Mouse (Mus musculus) testis, adult 2 months (tissue): ENCODE data around the gene Prg3. TPM values are rescaled to one million over a fixed set of nuclear protein-coding genes. Genes with fewer than 3 reads are reported as not detected.

ENCODE experiments used
- H3K27ac ChIP-seq: fragments of 200-500 bp; 2 replicates; pipeline ENCODE4 v1.5.1; 2012; ENCODE audit warnings: low read depth, low read length; ENCODE audit not compliant: control insufficient read depth, insufficient read depth
- H3K27me3 ChIP-seq: fragments of 200-500 bp; 2 replicates; pipeline ENCODE4 v1.6.1; 2012; ENCODE audit warnings: mild to moderate bottlenecking, low read length, moderate library complexity; ENCODE audit not compliant: control insufficient read depth, insufficient read depth
- H3K36me3 ChIP-seq: fragments of 200-500 bp; 2 replicates; pipeline ENCODE4 v1.6.1; 2012; ENCODE audit warnings: mild to moderate bottlenecking, low read length; ENCODE audit not compliant: control insufficient read depth, insufficient read depth
- H3K4me1 ChIP-seq: fragments of 200-500 bp; 2 replicates; pipeline ENCODE4 v1.6.1; 2012; ENCODE audit warnings: low read length; ENCODE audit not compliant: control insufficient read depth, insufficient read depth
- H3K4me3 ChIP-seq: fragments of 200-500 bp; 2 replicates; pipeline ENCODE4 v1.5.1; 2012; ENCODE audit warnings: low read depth, mild to moderate bottlenecking, low read length, moderate library complexity, mixed read lengths; ENCODE audit not compliant: control insufficient read depth
- CTCF ChIP-seq: fragments of 200-500 bp; IDR thresholded peaks from 2 replicates; pipeline ENCODE4 v1.5.1; 2012; ENCODE audit warnings: low read depth, mild to moderate bottlenecking, inconsistent platforms, low read length, moderate library complexity; ENCODE audit not compliant: control insufficient read depth, insufficient read depth, insufficient replicate concordance
- POLR2A ChIP-seq: fragments of 200-500 bp; IDR thresholded peaks from 2 replicates; pipeline ENCODE4 v1.6.1; 2012; ENCODE audit warnings: low read depth, mild to moderate bottlenecking, inconsistent platforms, low read length, moderate library complexity; ENCODE audit not compliant: control insufficient read depth
- polyA plus RNA-seq: library from polyadenylated mRNA; depleted of rRNA; stranded (reverse); fragments of >200 nt; gene quantifications from 2 replicates; pipeline ENCODE4 v1.2.3, GENCODE M21; 2012

The Prg3 gene
- polyA plus RNA-seq, 1 experiment = not detected

DNA sequence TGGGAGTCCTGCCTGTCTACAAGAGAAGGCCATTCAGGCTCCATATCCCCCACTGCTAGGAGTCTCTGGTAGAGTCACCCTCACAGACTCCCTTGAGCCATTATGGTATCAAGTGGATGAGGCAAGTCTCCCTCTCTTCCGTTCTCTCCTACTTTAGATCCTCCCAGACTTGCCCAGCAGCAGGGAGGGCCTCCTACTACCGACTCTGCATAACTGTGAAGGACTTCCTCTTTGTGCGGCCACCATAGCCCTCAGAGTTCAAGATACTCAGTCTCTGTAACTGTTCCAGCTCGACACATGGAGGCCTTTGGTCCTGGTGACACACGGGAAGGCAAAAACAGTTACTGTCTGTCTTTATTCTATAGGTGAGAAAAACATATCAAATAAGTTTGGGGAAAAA is 39.3 kb downstream of the Prg3 start:
- Histone ChIP-seq H3K4me3 (no peak overlapping the region), H3K4me1 (no peaks in the 10 kb centered on the region), H3K27ac (no peak overlapping the region), H3K36me3 (no peaks in the 10 kb centered on the region), H3K27me3 (no peaks in the 10 kb centered on the region)
- TF ChIP-seq POLR2A = no peak
- no peak for TF ChIP-seq CTCF

DNA sequence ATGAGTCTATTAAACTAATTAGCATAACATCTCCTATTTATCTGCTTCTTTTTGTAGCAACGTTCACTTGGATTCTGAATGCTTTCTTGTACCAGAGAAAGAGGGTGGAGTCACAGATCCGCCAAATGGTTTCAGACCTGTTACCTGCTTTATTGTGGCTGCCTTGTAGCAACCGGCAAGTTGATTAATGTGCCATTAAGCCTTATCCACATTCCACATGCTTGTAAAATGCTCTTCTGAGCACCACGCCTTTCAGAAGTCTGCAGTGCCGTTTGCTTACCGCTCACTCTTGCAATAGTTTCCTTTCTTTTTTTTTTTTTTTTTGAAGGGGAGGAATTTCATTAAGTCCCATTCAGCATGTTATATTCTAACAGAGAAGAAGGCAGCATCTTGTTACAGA is 41.9 kb downstream of the Prg3 start:
- no peak overlapping the region for H3K27ac ChIP-seq

DNA sequence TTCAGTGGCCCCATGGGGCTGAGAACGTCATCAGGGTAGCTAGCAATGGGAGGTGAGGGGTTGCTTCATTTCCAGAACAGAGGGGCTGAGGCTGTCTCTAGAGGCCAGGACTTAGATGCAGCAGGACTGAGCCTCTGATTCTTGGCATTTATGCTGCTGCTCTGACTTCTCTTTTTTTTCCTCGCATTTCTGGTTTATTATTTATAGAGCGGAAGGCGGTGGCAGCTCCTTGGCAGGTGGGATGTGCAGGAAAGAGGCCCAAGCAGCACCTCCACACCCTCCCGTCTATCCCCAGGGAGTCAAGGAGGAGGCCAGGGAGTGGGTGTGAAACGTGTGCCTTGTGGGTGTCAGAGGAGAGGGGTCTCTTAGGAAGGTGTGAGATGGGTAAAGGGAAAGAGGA is 43.0 kb downstream of the Prg3 start:
- Histone ChIP-seq H3K4me3 (no peak overlapping the region), H3K27me3 (no peaks in the 10 kb centered on the region), H3K4me1 (no peaks in the 10 kb centered on the region), H3K36me3 (no peaks in the 10 kb centered on the region), H3K27ac (no peak overlapping the region)
- TF ChIP-seq CTCF (no peak), POLR2A (no peak)

More for the DNA sequence above, 41.9 kb downstream of the Prg3 start:
- Histone ChIP-seq H3K36me3 (no peaks in the 10 kb centered on the region), H3K4me3 (no peak overlapping the region), H3K4me1 (no peaks in the 10 kb centered on the region), H3K27me3 (no peaks in the 10 kb centered on the region)
- no peak for TF ChIP-seq CTCF
- TF ChIP-seq POLR2A = no peak

DNA sequence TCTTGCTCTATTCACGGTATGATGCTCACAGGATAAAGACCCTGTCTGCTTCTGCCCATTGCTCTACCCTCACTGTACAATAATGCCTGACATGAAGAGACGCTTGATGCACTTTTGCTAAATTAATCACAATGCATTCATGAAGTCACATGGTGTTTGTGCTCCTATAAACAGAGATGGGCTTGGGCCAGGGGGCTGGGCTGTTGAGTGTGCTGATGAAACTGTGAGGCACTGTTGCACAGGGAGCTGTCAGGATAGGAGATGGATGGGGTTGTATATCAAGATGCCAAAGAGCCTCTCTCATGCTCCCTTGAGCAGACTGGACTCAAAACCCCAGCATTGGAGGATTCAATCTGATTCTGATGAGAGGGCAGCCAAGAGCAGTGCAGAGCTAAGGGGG is 45.1 kb downstream of the Prg3 start:
- Histone ChIP-seq H3K36me3 (no peaks in the 10 kb centered on the region), H3K27ac (no peak overlapping the region), H3K27me3 (no peaks in the 10 kb centered on the region), H3K4me3 (peak overlapping the region; percentile 80), H3K4me1 (peaks cover 3% of the 10 kb centered on the region; the same call in 1 of the 2 replicates)
- TF ChIP-seq POLR2A (no peak), CTCF (no peak)

DNA sequence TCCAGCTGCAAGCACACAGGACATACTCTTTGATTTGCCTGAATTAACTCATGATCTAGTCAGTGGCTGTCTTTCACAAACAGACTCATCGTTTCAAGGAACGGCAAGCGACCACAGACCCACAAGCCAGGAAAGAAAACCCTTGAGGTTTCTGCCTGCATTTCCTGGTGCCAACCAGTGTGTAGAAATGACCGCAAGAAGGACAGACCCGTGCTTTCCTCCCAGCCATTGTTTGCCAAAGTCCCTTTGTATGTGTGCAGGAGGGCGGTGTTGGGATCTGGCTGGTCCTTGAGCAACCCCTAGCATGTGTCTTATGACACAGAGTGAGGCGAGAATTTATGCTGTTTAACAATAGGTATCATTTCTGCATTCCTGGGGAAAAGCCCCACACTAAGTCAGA is 46.2 kb downstream of the Prg3 start:
- Histone ChIP-seq H3K27me3 (no peaks in the 10 kb centered on the region), H3K4me3 (peak overlapping the region; percentile 80), H3K27ac (no peak overlapping the region; the same call in 1 of the 2 replicates), H3K4me1 (peaks cover 3% of the 10 kb centered on the region), H3K36me3 (no peaks in the 10 kb centered on the region)
- TF ChIP-seq CTCF (no peak), POLR2A (no peak)

DNA sequence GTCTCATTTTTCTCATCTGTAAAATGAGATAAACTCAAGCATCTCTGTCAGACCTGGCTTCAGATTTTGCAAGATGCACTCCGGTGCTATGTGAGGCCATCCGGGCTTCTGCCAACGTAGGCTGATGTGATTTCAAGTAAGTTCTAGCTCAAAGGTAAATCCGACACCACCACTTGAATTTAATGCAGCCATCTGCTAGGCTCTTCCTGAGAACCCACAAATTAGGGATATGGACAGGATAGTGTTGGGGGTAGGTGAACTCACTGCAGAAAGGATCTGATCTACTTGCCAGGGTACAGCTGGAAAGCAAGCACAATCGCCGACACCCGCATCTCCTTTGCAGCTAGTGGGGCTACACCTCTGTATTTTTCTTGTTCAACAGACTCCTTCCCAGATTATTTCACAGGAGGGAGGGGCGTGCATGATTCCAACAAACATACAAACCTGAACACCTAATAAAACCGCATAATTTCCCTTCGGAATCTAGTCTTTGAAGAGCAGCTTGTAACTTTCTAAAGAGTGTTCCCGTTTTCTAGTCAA is 48.6 kb downstream of the Prg3 start:
- no peak for TF ChIP-seq POLR2A
- no peak for TF ChIP-seq CTCF
- peak overlapping the region; percentile 47 for H3K27ac ChIP-seq
- H3K4me1 ChIP-seq = peaks cover 3% of the 10 kb centered on the region
- peak overlapping the region; percentile 98 for H3K4me3 ChIP-seq
- H3K27me3 ChIP-seq = no peaks in the 10 kb centered on the region
- no peaks in the 10 kb centered on the region; the same call in 1 of the 2 replicates for H3K36me3 ChIP-seq

DNA sequence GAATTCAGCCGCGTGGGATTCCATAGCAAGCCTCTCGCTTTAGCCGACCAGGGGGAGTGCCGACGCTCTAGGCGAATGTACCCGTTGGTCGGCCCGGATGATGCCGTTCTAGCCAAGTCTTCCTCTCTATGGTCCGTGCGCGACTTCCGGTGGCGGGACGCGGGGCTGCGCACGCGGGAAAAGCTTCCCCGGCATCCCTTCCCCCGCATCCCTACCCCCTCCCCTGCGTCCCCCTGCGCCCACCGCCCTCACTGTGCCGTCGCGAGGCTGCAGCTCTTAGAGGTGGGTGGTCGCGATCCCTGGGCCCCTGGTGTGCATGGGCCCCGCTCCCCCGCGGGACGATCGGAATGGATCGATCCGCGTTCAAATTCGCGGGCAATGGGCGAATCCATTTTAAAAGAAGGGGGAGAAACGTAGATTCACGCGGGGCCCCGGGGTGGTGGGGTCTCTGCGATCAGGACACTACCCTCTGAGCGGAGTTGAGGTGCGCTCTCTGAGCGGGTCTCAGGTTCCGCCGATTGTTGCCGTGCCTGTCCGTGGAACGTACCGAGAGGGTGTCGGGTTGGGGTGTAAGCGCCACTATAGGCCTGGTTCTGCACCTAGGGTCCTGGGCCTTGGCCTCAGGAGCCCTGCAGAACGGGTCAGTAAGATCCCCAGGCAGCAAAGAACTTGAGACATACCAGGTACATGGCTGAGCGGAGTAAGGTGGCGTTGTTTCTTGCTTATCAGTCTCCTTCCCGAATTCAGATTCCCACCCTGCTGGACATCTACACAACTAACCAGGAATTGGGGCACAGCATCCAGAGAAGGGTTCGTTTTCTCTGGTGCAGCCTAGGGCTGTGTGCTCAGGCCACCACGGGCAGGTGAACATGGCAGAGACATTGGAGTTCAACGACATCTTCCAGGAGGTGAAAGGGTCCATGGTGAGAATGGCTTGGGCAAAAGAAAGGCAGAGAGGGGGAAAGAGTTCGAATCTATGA is 49.3 kb downstream of the Prg3 start, which contains the start of the genes Ssrp1 and P2rx3:
Gene Ssrp1 (plus strand): TSS at position 188 of the 980 bp plus-strand sequence.
Gene P2rx3 (minus strand): TSS at position 416 of the 980 bp plus-strand sequence.
- Histone ChIP-seq H3K36me3 (peaks cover 1% of the 10 kb centered on the region), H3K4me3 (peak within 1 kb of the TSS; percentile 98), H3K27me3 (no peaks in the 10 kb centered on the region), H3K27ac (peak within 1 kb of the TSS; percentile 88), H3K4me1 (peaks cover 3% of the 10 kb centered on the region)
- peak; percentile 62; the same call in 1 of the 2 replicates for TF ChIP-seq POLR2A
- TF ChIP-seq CTCF = no peak
